27 mouse cellular contexts compared by ENCODE assay signal in the genomic region with DNA sequence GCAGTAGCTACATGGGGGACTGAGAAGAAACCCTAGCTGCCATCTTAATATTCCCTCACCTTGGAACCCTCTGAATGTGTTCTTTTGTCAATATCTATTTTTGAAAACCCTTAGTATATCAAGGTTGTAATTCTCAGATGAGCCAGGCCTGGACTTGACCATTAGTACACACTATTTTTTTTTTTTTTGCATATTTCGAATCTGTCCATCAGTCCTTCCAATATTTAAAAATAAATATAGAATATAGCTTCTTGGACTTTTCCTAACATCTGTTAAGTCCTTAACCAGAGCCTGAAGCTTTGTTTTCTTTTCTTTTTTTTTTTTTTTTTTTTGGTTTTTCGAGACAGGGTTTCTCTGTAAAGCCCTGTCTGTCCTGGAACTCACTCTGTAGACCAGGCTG. TPM values are rescaled to one million over a fixed set of nuclear protein-coding genes. Genes with fewer than 3 reads are reported as not detected.
"Had no signal": no experiment of that assay in that cellular context is flagged by ENCODE, and none has a peak within 500 bp of the region (broad histone marks: within the 10 kb centered on the region; RNA-seq: fewer than 3 reads in every experiment).

No protein-coding gene starts in this region.

- H3K4me1 ChIP-seq: lung, embryonic 15.5 days; neural tube, embryonic 13.5 days; neural tube, embryonic 15.5 days had no signal

- H3K4me2 ChIP-seq: lung, embryonic 15.5 days; midbrain, embryonic 12.5 days; neural tube, embryonic 13.5 days; neural tube, embryonic 15.5 days had no signal

- H3K27ac ChIP-seq: lung, embryonic 15.5 days; midbrain, embryonic 10.5 days; midbrain, embryonic 12.5 days; neural tube, embryonic 13.5 days; neural tube, embryonic 15.5 days had no signal

- H3K4me3 ChIP-seq: lung, embryonic 15.5 days; midbrain, embryonic 10.5 days; midbrain, embryonic 12.5 days; myocyte; neural tube, embryonic 13.5 days; neural tube, embryonic 15.5 days had no signal

- ATAC-seq: lung, postnatal 0 days; midbrain, embryonic 16.5 days had no signal

- H3K9me3 ChIP-seq: lung, embryonic 15.5 days; midbrain, embryonic 10.5 days; midbrain, embryonic 12.5 days; neural tube, embryonic 13.5 days; neural tube, embryonic 15.5 days had no signal

- H3K36me3 ChIP-seq: lung, embryonic 15.5 days; midbrain, embryonic 10.5 days; midbrain, embryonic 12.5 days; neural tube, embryonic 13.5 days; neural tube, embryonic 15.5 days had no signal

- H3K9ac ChIP-seq: lung, embryonic 15.5 days; midbrain, embryonic 12.5 days; neural tube, embryonic 13.5 days; neural tube, embryonic 15.5 days had no signal

- DNase-seq: lung, adult 2 months; lung, postnatal 14 days; lung, postnatal 4 days; midbrain, embryonic 14.5 days; retina, postnatal 1 day; right cerebral cortex, adult 18-20 months; right cerebral cortex, postnatal 25 days; right cerebral cortex, postnatal 4 days; spleen, adult 18-20 months; thymus, adult 18-20 months; thymus, postnatal 14 days; thymus, postnatal 4 days had no signal

- H3K27me3 ChIP-seq: lung, embryonic 15.5 days; midbrain, embryonic 12.5 days; neural tube, embryonic 13.5 days; neural tube, embryonic 15.5 days had no signal

RNA-seq across cellular contexts. Expression of gene Rnf222, which starts 4.5 kb away (rescaled TPM):
- total RNA-seq: megakaryocyte, adult 5-6 weeks; megakaryocyte-erythroid progenitor cell, adult 5-6 weeks had no signal
- polyA plus RNA-seq: midbrain, embryonic 14.5 days; midbrain, embryonic 16.5 days; myocyte; neural tube, embryonic 13.5 days; neural tube, embryonic 15.5 days; small intestine, adult 2 months; stomach, embryonic 14.5 days; urinary bladder, adult 2 months had no signal

RNA-seq across cellular contexts. Expression of gene Odf4, which starts 43.0 kb away (rescaled TPM):
- total RNA-seq: megakaryocyte, adult 5-6 weeks; megakaryocyte-erythroid progenitor cell, adult 5-6 weeks had no signal
- polyA plus RNA-seq: lung, embryonic 15.5 days; lung, postnatal 0 days; midbrain, embryonic 10.5 days; myocyte; neural tube, embryonic 11.5 days; small intestine, adult 2 months; thymus, postnatal 0 days; urinary bladder, adult 2 months had no signal
